Mouse (Mus musculus): Measurements from ENCODE around the gene Gm8104. TPM values are rescaled to one million over a fixed set of nuclear protein-coding genes. Genes with fewer than 3 reads are reported as not detected.
"Not testable (repeated sequence)": the region's sequence is repeated elsewhere in the genome, so short reads cannot be mapped to it uniquely, and the experiment has no call there.

Gm8104 gene
- polyA plus RNA-seq (2016; fragmentation: Nextera tagmentation; extraction: Ambion mirVana) = not detected in 2 replicates

- H3K4me3 ChIP-seq; H3K27me3 ChIP-seq (ENCODE audit: poor library complexity, severe bottlenecking); H3K36me3 ChIP-seq (replicated peaks); DNase-seq (ENCODE audit: extremely low spot score, low spot score); H3K27ac ChIP-seq; H3K9me3 ChIP-seq; H3K4me1 ChIP-seq: not testable (repeated sequence)
- WGBS = 84% methylated on average over 3 of the region's 3 CpGs
Observed at GRCm38 (mm10) chr14:43100301-43100700, at the start of gene Gm8104. Gene Gm8104 (plus strand): TSS chr14:43100601.

GRCm38 (mm10) chr14:43058063-43058462, 42.3 kb upstream of the Gm8104 start:
- WGBS = 83% methylated on average over 3 of the region's 3 CpGs
- H3K4me1 ChIP-seq; H3K27ac ChIP-seq; H3K27me3 ChIP-seq (ENCODE audit: poor library complexity, severe bottlenecking); DNase-seq (ENCODE audit: extremely low spot score, low spot score); H3K36me3 ChIP-seq (replicated peaks); H3K4me3 ChIP-seq: not testable (repeated sequence)
- H3K9me3 ChIP-seq = peaks cover 16% of the 10 kb centered on the region

- DNase-seq (ENCODE audit: extremely low spot score, low spot score); H3K27ac ChIP-seq; H3K36me3 ChIP-seq (replicated peaks); H3K4me1 ChIP-seq; H3K4me3 ChIP-seq; H3K27me3 ChIP-seq (ENCODE audit: poor library complexity, severe bottlenecking): not testable (repeated sequence)
- peaks cover 16% of the 10 kb centered on the region for H3K9me3 ChIP-seq
- WGBS = 75% methylated on average over 4 of the region's 4 CpGs
Observed at GRCm38 (mm10) chr14:43060179-43060578, 40.2 kb upstream of the Gm8104 start.

- H3K27ac ChIP-seq; H3K4me3 ChIP-seq; H3K4me1 ChIP-seq; H3K36me3 ChIP-seq (replicated peaks); H3K9me3 ChIP-seq; DNase-seq (ENCODE audit: extremely low spot score, low spot score); H3K27me3 ChIP-seq (ENCODE audit: poor library complexity, severe bottlenecking): not testable (repeated sequence)
- 94% methylated on average over 2 of the region's 2 CpGs for WGBS
Observed at GRCm38 (mm10) chr14:43076543-43076942, 23.9 kb upstream of the Gm8104 start, which contains the start of gene Gm8094. Gene Gm8094 (minus strand): TSS chr14:43076643.

- H3K36me3 ChIP-seq (replicated peaks) = not testable (repeated sequence)
Observed at GRCm38 (mm10) chr14:43084936-43085730, 15.3 kb upstream of the Gm8104 start.

GRCm38 (mm10) chr14:43089103-43089919, 11.1 kb upstream of the Gm8104 start:
- not testable (repeated sequence) for H3K4me1 ChIP-seq; H3K27me3 ChIP-seq (ENCODE audit: poor library complexity, severe bottlenecking); H3K27ac ChIP-seq; DNase-seq (ENCODE audit: extremely low spot score, low spot score); H3K4me3 ChIP-seq; H3K9me3 ChIP-seq; H3K36me3 ChIP-seq (replicated peaks)
- WGBS = 18% methylated on average over 1 of the region's 14 CpGs

More at GRCm38 (mm10) chr14:43084936-43085730, 15.3 kb upstream of the Gm8104 start:
- not testable (repeated sequence) for H3K27ac ChIP-seq; H3K9me3 ChIP-seq; H3K4me1 ChIP-seq; DNase-seq (ENCODE audit: extremely low spot score, low spot score); H3K27me3 ChIP-seq (ENCODE audit: poor library complexity, severe bottlenecking); H3K4me3 ChIP-seq
- 55% methylated on average over 1 of the region's 1 CpGs for WGBS

GRCm38 (mm10) chr14:43119673-43120072, 19.3 kb downstream of the Gm8104 start:
- H3K4me1 ChIP-seq; H3K27me3 ChIP-seq (ENCODE audit: poor library complexity, severe bottlenecking); H3K36me3 ChIP-seq (replicated peaks); DNase-seq (ENCODE audit: extremely low spot score, low spot score); H3K9me3 ChIP-seq; H3K27ac ChIP-seq; H3K4me3 ChIP-seq: not testable (repeated sequence)
- WGBS = 91% methylated on average over 3 of the region's 3 CpGs

- not testable (repeated sequence) for H3K4me3 ChIP-seq; DNase-seq (ENCODE audit: extremely low spot score, low spot score); H3K4me1 ChIP-seq; H3K27me3 ChIP-seq (ENCODE audit: poor library complexity, severe bottlenecking); H3K9me3 ChIP-seq; H3K27ac ChIP-seq; H3K36me3 ChIP-seq (replicated peaks)
Observed at GRCm38 (mm10) chr14:43126286-43126685, 25.9 kb downstream of the Gm8104 start.

Other genes starting within 250 kb of the Gm8104 start
- not detected in 2 replicates for gene Gm21977, start 247.1 kb upstream of the Gm8104 start, polyA plus RNA-seq (2016; fragmentation: Nextera tagmentation; extraction: Ambion mirVana)
- not detected in 2 replicates for gene Gm8082, start 107.0 kb upstream of the Gm8104 start, polyA plus RNA-seq (2016; fragmentation: Nextera tagmentation; extraction: Ambion mirVana)
- not detected in 2 replicates for gene Gm10376, start 85.0 kb upstream of the Gm8104 start, polyA plus RNA-seq (2016; fragmentation: Nextera tagmentation; extraction: Ambion mirVana)
- not detected in 2 replicates for gene Gm8094, start 24.0 kb upstream of the Gm8104 start, polyA plus RNA-seq (2016; fragmentation: Nextera tagmentation; extraction: Ambion mirVana)
- gene Gm7233, start 79.3 kb downstream of the Gm8104 start, polyA plus RNA-seq (2016; fragmentation: Nextera tagmentation; extraction: Ambion mirVana) = not detected in 2 replicates
- not detected in 2 replicates for gene Gm8122, start 134.7 kb downstream of the Gm8104 start, polyA plus RNA-seq (2016; fragmentation: Nextera tagmentation; extraction: Ambion mirVana)
- not detected in 2 replicates for gene Gm8126, start 158.0 kb downstream of the Gm8104 start, polyA plus RNA-seq (2016; fragmentation: Nextera tagmentation; extraction: Ambion mirVana)
- not detected in 2 replicates for gene Gm9732, start 174.4 kb downstream of the Gm8104 start, polyA plus RNA-seq (2016; fragmentation: Nextera tagmentation; extraction: Ambion mirVana)
- not detected in 2 replicates for gene Gm8127, start 193.2 kb downstream of the Gm8104 start, polyA plus RNA-seq (2016; fragmentation: Nextera tagmentation; extraction: Ambion mirVana)
- gene 1700001F09Rik, start 247.2 kb downstream of the Gm8104 start, polyA plus RNA-seq (2016; fragmentation: Nextera tagmentation; extraction: Ambion mirVana) = not detected in 2 replicates